Mouse (Mus musculus) cerebellum, adult 2 months (tissue): ENCODE data around the gene Coro2a.
"Not testable (repeated sequence)": the region's sequence is repeated elsewhere in the genome, so short reads cannot be mapped to it uniquely, and the experiment has no call there.

Source experiments
- CTCF ChIP-seq: fragments of 200-500 bp; IDR thresholded peaks from 2 replicates; pipeline ENCODE4 v1.5.1; 2011; ENCODE audit warnings: low read depth, mild to moderate bottlenecking, control low read depth, low read length, moderate library complexity, borderline replicate concordance; ENCODE audit not compliant: insufficient read depth
- POLR2A ChIP-seq: fragments of 200-500 bp; IDR thresholded peaks from 2 replicates; pipeline ENCODE4 v1.6.1; 2011; ENCODE audit warnings: low read length, control low read depth, borderline replicate concordance; ENCODE audit not compliant: insufficient read depth

DNA sequence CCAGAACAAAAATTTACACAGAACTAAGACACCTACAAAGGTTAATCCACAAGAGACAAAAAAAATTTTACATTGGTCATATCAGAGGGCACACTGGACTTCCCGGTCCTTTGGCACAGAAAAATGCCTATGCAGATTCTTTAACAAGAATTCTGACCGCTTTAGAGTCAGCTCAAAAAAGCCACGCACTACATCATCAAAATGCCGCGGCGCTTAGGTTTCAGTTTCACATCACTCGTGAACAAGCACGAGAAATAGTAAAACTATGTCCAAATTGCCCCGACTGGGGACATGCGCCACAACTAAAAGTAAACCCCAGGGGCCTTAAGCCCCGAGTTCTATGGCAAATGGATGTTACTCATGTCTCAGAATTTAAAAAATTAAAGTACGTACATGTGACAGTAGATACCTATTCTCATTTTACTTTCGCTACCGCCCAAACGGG, 21.2 kb downstream of the Coro2a start:
- not testable (repeated sequence) for TF ChIP-seq POLR2A, CTCF
